Mouse (Mus musculus) 3134 (cell line): ENCODE measurements around the gene Dmap1.

Experiments
- DNase-seq: peaks from one replicate; pipeline ENCODE4 v3.0.0-alpha.2; 2011; ENCODE audit warnings: low spot score; ENCODE audit not compliant: insufficient read length; ENCODE audit errors: extremely low read depth

Dmap1 gene

GRCm38 (mm10) chr4:117657646-117658045, 24.4 kb downstream of the Dmap1 start:
- no peak for DNase-seq

- no peak for DNase-seq
Observed at GRCm38 (mm10) chr4:117656961-117657360, 25.1 kb downstream of the Dmap1 start.

GRCm38 (mm10) chr4:117655500-117655863, 26.6 kb downstream of the Dmap1 start:
- no peak for DNase-seq

GRCm38 (mm10) chr4:117654703-117655499, 27.2 kb downstream of the Dmap1 start:
- DNase-seq: no peak

- DNase-seq: no peak
Observed at GRCm38 (mm10) chr4:117654016-117654702, 27.9 kb downstream of the Dmap1 start.

GRCm38 (mm10) chr4:117652727-117653126, 29.3 kb downstream of the Dmap1 start:
- DNase-seq: no peak

- DNase-seq: no peak
Observed at GRCm38 (mm10) chr4:117651626-117652101, 30.4 kb downstream of the Dmap1 start.

GRCm38 (mm10) chr4:117646926-117647755, 34.9 kb downstream of the Dmap1 start:
- DNase-seq: no peak

- DNase-seq: no peak
Observed at GRCm38 (mm10) chr4:117646496-117646895, 35.6 kb downstream of the Dmap1 start.

GRCm38 (mm10) chr4:117645859-117646258, 36.2 kb downstream of the Dmap1 start:
- no peak for DNase-seq

GRCm38 (mm10) chr4:117645031-117645435, 37.0 kb downstream of the Dmap1 start:
- no peak for DNase-seq

- DNase-seq: no peak
Observed at GRCm38 (mm10) chr4:117641804-117642203, 40.3 kb downstream of the Dmap1 start.

- DNase-seq: no peak
Observed at GRCm38 (mm10) chr4:117640925-117641703, 41.0 kb downstream of the Dmap1 start.

- no peak for DNase-seq
Observed at GRCm38 (mm10) chr4:117636891-117637613, 45.0 kb downstream of the Dmap1 start.

- DNase-seq: no peak
Observed at GRCm38 (mm10) chr4:117636152-117636551, 45.9 kb downstream of the Dmap1 start.

GRCm38 (mm10) chr4:117634642-117635041, 47.4 kb downstream of the Dmap1 start:
- no peak for DNase-seq

- DNase-seq: no peak
Observed at GRCm38 (mm10) chr4:117633527-117633926, 48.5 kb downstream of the Dmap1 start.

- no peak for DNase-seq
Observed at GRCm38 (mm10) chr4:117630053-117630670, 51.9 kb downstream of the Dmap1 start.

GRCm38 (mm10) chr4:117628464-117628863, 53.6 kb downstream of the Dmap1 start:
- DNase-seq: no peak
